Mouse (Mus musculus) testis, adult 2 months (tissue): ENCODE data around the gene Mafg. TPM values are rescaled to one million over a fixed set of nuclear protein-coding genes. Genes with fewer than 3 reads are reported as not detected.

Source experiments
- H3K27ac ChIP-seq: fragments of 200-500 bp; 2 replicates; pipeline ENCODE4 v1.5.1; 2012; ENCODE audit warnings: low read depth, low read length; ENCODE audit not compliant: control insufficient read depth, insufficient read depth
- H3K27me3 ChIP-seq: fragments of 200-500 bp; 2 replicates; pipeline ENCODE4 v1.6.1; 2012; ENCODE audit warnings: mild to moderate bottlenecking, low read length, moderate library complexity; ENCODE audit not compliant: control insufficient read depth, insufficient read depth
- H3K36me3 ChIP-seq: fragments of 200-500 bp; 2 replicates; pipeline ENCODE4 v1.6.1; 2012; ENCODE audit warnings: mild to moderate bottlenecking, low read length; ENCODE audit not compliant: control insufficient read depth, insufficient read depth
- H3K4me1 ChIP-seq: fragments of 200-500 bp; 2 replicates; pipeline ENCODE4 v1.6.1; 2012; ENCODE audit warnings: low read length; ENCODE audit not compliant: control insufficient read depth, insufficient read depth
- H3K4me3 ChIP-seq: fragments of 200-500 bp; 2 replicates; pipeline ENCODE4 v1.5.1; 2012; ENCODE audit warnings: low read depth, mild to moderate bottlenecking, low read length, moderate library complexity, mixed read lengths; ENCODE audit not compliant: control insufficient read depth
- CTCF ChIP-seq: fragments of 200-500 bp; IDR thresholded peaks from 2 replicates; pipeline ENCODE4 v1.5.1; 2012; ENCODE audit warnings: low read depth, mild to moderate bottlenecking, inconsistent platforms, low read length, moderate library complexity; ENCODE audit not compliant: control insufficient read depth, insufficient read depth, insufficient replicate concordance
- POLR2A ChIP-seq: fragments of 200-500 bp; IDR thresholded peaks from 2 replicates; pipeline ENCODE4 v1.6.1; 2012; ENCODE audit warnings: low read depth, mild to moderate bottlenecking, inconsistent platforms, low read length, moderate library complexity; ENCODE audit not compliant: control insufficient read depth
- polyA plus RNA-seq: library from polyadenylated mRNA; depleted of rRNA; stranded (reverse); fragments of >200 nt; gene quantifications from 2 replicates; pipeline ENCODE4 v1.2.3, GENCODE M21; 2012

The Mafg gene
- polyA plus RNA-seq, 1 experiment, result 9.5 TPM

DNA sequence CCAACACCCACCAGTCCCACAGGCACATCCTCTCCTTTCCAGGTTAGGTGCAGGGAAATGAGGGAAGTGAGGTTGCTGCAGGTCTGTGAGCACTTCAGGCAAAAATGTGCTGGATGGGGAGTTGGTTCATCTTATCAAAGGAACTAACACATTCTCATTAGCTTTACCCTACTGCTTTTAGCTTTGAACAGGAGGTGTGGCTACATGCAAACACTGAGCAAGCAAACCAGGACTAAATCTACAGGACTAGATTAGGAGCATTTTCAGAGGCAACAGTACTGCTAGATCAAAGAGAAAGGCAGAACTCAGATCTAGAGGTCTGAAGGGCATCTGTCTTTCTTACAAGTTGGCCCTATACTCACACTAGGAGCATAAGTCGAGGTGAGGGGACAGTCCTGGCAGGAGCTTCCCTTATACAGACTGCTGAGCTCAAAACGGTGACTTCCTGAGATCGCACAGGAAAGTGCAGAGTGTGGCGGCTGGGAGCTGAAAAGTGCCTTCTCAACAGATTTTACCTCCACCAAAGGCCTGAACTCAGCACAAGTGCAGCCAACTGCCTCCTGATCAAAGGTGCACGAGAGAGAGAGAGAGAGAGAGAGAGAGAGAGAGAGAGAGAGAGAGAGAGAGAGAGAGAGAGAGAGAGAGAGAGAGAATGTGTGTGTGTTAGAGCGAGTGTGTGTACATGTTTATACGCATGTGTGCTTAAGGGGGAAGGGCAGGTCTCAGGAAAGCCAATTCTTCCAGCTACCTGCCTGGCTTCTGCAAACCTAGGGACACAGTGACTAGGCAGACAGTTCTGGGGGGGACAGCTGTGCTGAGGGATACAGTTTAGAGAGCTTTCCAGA is 2.3 kb downstream of the Mafg start:
- H3K36me3 ChIP-seq, result no peaks in the 10 kb centered on the region
- TF ChIP-seq POLR2A, result no peak
- H3K27ac ChIP-seq, result no peak overlapping the region
- H3K4me1 ChIP-seq, result peaks cover 16% of the 10 kb centered on the region
- no peak overlapping the region for H3K4me3 ChIP-seq
- H3K27me3 ChIP-seq, result no peaks in the 10 kb centered on the region

- Histone ChIP-seq H3K27me3 (no peaks in the 10 kb centered on the region), H3K36me3 (no peaks in the 10 kb centered on the region), H3K27ac (peak overlapping the region; percentile 39; the same call in 1 of the 2 replicates), H3K4me1 (peaks cover 20% of the 10 kb centered on the region), H3K4me3 (no peak overlapping the region)
- TF ChIP-seq CTCF (no peak), POLR2A (no peak)
Observed at GRCm38 (mm10) chr11:120630401-120630871, 3.0 kb downstream of the Mafg start.

DNA sequence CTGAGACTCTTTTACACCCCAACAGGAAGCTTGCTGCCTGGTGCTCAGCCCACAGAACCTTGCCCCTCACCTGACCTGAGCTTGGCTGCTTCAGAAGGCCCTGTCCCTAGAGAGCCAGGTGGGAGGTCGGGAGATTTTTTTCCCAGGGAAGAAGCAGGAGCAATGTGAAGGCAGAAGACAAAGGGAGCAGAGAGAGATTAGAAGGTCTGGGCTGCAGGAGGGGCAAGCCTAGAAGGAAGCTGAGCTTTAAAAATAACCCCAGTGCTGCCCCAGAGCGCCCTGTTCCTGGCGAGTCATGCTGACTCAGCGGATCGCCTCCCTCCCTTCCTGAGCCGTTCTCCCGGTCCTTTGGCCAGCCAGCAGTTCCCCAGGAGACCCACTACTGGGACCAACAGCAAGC is 3.5 kb downstream of the Mafg start:
- H3K4me3 ChIP-seq, result no peak overlapping the region
- H3K4me1 ChIP-seq, result peaks cover 24% of the 10 kb centered on the region

GRCm38 (mm10) chr11:120629341-120629730 is 4.1 kb downstream of the Mafg start:
- H3K4me1 ChIP-seq, result peaks cover 23% of the 10 kb centered on the region
- H3K27ac ChIP-seq, result peak overlapping the region; percentile 62
- TF ChIP-seq CTCF, result no peak
- no peak for TF ChIP-seq POLR2A
- no peaks in the 10 kb centered on the region for H3K36me3 ChIP-seq
- H3K27me3 ChIP-seq, result no peaks in the 10 kb centered on the region
- H3K4me3 ChIP-seq, result no peak overlapping the region

More for the DNA sequence above, 3.5 kb downstream of the Mafg start:
- Histone ChIP-seq H3K27ac (peak overlapping the region; percentile 62), H3K27me3 (no peaks in the 10 kb centered on the region), H3K36me3 (no peaks in the 10 kb centered on the region)
- TF ChIP-seq POLR2A, result no peak
- no peak for TF ChIP-seq CTCF

DNA sequence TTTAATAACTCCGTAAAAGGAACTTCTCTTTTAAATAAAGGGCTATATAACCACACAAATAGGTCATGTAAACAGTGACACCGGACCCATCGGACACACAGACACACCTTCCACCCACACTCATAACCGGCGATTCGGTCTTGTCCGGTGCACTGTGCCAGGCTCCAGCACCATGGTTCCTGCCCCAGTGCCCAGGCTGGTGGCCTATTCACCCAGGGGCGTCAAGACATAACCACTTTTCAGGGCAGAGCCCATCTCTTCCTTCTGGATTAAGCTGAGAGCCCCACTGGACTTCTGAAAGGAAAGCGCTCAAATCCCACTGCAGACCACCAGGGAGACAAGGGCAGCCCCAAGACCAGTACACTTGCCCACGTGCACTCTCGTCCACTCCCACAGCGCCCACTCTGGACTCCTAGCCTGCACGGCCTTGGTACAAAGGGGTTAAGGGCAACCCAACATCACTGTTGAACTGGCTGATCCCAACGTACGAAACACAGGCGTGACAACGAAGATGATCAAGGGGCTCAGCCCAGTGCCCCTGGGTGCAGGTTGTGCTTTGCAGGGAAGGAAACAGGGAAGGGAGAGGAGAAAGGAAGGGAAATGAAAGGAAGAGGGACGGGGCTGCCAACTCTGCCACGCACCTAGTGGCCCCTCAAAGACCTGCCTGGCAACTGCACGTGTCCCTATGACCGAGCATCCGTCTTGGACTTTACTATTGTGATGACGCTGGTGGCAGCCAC is 4.6 kb downstream of the Mafg start:
- H3K4me1 ChIP-seq, result peaks cover 17% of the 10 kb centered on the region
- TF ChIP-seq POLR2A (no peak), CTCF (no peak)
- H3K27ac ChIP-seq, result no peak overlapping the region
- H3K36me3 ChIP-seq, result no peaks in the 10 kb centered on the region
- H3K4me3 ChIP-seq, result no peak overlapping the region
- no peaks in the 10 kb centered on the region for H3K27me3 ChIP-seq

GRCm38 (mm10) chr11:120627468-120628300 is 5.7 kb downstream of the Mafg start:
- Histone ChIP-seq H3K4me1 (peaks cover 15% of the 10 kb centered on the region), H3K4me3 (no peak overlapping the region), H3K27me3 (no peaks in the 10 kb centered on the region), H3K36me3 (no peaks in the 10 kb centered on the region), H3K27ac (no peak overlapping the region)
- TF ChIP-seq CTCF, result no peak
- no peak for TF ChIP-seq POLR2A
